Mouse (Mus musculus) skeletal muscle tissue, adult 2 months (tissue): ENCODE data around the gene Cx3cr1.

ENCODE experiments used
- DNase-seq: peaks from one replicate; pipeline ENCODE4 v3.0.0-alpha.2; 2012; ENCODE audit warnings: low read depth, low spot score

The Cx3cr1 gene

DNA sequence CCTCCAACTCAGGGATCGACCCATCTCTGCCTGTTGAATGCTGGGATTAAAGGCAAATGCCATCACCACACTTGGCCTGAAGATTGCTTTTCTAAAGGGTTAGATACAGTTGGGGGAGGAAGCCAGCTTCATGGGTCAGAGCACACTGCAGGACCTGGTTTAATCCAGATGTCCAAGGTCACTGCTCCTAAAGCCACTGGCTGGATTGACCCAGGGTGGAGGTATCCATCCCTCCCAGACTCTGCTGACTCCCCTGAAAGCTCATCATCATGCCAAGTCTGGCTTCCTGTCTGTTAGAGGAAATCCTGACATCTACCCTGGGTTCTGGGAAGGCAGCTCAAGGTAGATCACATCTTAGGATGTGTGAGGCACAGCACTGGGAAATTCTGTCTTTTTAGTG, 70.9 kb downstream of the Cx3cr1 start:
- no peak for DNase-seq

DNA sequence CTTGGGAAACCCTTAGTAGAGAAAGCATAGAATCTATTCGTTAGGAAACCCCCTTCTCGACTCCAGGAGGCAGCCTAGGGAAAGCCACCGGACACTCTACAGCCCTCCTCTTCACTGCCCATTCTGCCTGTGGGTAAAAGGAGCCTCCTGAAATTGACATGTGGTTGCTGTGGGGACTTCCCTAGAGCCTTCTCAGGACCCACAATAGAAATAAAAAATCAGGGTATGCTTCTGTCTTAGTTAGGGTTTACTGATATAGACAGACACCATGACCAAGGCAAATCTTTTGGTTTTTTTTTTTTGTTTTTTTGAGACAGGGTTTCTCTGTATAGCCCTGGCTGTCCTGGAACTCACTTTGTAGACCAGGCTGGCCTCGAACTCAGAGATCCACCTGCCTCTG, 73.6 kb downstream of the Cx3cr1 start:
- no peak for DNase-seq

DNA sequence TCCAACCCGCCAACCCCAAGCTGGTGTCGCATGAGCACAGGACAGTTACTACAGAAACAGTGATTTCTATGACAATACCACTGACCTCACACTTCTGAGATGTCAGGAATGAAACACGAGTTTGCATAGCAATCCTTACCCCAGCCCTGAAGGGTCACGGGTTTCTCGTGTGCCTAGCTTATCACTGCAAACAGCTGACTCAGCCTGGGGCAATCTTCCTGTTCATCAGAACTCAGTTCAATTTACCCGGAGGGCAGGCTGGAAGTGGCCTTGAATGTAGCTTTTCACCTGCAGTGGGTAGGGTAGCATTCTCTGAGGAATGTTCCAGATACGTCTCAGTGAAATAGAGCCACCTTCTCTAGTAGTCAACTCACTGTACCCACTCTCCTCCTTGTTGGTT, 75.5 kb downstream of the Cx3cr1 start:
- DNase-seq: no peak

DNA sequence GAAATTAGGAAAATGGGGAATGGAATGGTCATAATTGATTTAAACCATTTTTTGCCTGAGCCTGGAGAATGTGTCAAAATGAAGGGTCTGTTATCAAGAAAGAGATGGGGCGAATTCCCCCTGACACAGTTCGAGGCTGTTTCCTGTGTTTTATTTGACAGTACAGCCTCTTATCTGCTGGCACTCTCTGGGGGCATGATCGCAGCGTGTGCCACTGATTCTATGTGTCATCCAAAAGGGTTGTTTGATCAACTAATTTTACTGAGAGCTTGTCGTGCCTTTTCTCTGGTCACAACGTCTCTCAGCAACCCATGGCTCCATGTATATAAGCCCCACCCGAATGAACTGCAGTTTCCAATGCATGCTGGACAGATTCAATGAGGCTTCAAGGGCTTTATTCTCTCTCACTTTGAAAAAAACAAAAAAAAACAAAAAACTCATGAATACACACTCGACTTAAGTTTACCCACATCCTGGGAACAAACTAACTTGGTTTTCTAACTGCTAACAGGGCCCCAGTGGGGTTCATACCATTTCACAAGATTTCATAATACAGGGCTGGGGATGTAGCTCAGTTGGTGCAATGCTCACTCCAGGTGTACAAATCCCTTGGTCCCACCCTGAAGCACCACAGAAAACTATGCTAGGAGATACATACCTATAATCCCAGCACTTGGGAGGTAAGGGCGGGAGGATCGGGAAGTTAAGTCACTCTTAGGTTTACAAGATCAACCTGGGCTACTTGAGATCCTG, 76.4 kb downstream of the Cx3cr1 start:
- DNase-seq: no peak

DNA sequence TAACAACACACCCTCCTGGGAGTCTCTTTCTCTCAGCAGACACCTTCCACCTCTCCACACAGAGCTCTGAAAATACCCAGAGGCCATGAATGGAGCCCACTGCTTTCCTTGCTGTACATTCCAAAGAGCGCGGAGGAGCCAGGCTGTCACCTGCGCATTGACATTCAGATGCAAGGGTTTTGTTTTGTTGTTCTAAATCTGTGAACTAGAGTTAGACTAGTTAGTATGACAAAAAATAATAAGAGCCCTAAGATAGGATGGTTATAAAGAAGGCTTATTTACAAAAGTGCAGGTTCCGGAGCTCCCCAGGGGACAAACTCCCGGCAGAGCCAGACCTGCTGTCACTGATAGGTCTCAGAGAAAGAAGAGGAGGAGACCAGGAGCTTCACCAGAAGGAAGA, 78.4 kb downstream of the Cx3cr1 start:
- DNase-seq: no peak

DNA sequence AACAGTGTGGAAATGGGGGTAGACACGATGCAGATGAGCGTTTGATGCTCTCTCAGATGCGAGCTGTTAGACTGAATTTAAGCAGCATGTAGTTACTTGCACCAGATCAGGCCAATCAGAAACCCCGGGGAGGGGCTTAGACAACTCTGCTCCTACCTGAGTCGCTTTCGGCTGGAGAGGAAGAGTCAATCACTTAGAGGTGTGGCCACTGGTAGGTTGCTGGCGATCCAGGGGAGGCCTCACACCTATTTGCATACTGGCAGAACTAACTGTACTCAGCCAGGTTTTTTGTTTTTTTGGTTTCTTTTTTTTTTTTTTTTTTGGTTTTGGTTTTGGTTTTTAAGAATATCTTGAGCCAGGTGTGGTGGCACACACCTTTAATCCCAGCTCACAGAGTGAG, 81.4 kb downstream of the Cx3cr1 start:
- DNase-seq: no peak

DNA sequence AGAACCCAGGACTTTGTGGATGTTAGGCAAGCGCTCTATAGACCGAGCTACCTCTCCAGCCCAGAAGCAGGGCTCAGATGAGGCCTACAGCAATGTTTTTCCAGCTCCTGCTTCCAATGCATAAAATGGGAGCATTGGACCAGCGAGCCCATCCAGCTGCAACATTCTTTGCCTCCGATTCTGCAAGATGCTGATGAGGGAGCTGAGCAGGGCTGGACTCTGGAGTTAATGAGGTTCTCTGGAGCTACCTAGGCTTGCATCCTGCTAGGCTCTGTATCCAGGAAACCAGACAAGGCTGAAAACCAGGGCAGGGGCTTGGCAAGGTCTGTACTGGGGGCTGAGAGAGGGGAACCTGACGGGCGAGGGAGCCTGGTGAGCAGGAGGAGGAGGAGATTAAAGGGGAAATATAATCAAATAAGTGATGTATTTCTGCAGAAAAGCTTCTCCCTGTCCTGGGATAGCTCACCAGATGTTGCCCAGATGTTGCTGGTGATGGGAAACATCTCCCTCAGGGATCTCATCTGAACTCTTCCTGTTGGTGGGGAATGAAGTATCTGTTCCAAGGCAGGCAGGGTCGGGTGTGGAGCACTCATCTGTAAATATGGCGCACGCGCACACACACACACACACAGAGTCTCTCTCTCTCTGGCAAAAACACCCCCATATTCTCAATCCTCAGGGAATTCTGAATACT, 83.7 kb downstream of the Cx3cr1 start:
- no peak for DNase-seq

DNA sequence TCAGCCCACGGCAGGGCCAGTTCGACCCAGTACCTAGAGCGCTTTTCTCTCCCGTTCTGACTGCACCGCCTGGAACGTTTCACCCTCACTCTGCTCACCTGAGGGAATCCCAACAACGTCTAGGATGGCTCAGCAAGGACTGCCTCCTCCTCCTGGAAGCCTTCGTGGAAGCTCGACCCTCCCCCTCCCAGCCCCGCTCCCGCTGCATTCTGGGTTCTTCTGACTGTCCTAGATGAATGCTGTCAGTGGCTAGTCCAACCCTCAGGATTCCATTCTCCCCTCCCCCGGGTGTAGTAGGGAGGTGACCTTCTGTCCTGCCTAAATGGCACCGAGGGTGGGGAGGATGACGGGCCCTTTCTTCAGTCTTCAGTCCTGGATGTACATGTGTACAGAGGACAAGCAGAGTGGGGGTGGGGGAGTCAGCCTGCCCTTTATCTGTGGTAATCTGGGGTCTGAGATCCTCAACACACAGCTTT, 85.1 kb downstream of the Cx3cr1 start, which contains the start of gene Csrnp1:
Gene Csrnp1 (minus strand): TSS at position 123 of the 476 bp plus-strand sequence.
- no peak for DNase-seq

DNA sequence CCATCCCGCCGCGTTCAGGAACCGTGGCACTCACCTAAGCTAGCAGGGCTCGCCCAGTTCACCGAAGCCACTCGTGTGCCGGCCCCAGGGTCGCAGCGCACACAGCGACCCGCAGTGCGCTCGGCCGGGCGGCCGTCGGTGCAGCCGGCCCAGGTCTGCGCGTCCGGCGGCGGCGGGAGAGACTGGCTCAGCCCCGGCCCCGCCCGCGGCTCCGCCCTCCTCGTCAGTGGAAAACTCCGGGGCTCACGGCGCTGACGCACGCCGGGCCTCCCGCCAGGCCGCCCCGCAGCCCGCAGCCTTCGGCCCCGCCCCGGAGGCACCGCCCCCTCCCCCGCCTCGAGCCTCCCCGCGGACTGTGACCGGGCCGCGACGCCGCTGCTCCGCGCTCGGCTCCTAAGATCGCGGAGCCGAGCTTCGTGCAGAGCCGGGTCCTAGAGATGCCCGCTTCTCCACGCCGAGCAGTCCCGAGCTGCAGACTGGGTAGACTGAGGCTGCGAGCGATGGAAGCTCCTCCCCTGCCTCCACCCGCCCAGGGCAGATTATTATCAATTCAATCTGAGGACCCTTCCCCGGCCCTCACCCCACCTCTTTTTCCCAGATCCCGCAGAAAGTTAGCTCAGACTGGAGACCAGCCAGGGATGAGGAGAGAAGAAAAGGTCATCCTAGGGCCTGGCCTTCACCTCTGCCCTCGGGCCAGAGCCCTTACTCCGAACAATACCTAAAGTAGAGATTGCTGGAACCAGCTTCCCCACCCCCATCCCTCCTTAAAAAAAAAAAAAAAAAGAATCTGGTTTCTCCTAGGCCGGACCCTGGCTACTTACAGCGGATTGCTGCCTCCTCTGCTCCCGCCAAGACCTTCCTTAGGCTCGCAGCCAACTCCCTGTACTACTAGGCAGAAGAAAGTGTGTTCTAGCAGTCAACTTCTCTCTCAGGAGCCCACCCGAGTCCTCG, 85.8 kb downstream of the Cx3cr1 start:
- peak; percentile 83 for DNase-seq

DNA sequence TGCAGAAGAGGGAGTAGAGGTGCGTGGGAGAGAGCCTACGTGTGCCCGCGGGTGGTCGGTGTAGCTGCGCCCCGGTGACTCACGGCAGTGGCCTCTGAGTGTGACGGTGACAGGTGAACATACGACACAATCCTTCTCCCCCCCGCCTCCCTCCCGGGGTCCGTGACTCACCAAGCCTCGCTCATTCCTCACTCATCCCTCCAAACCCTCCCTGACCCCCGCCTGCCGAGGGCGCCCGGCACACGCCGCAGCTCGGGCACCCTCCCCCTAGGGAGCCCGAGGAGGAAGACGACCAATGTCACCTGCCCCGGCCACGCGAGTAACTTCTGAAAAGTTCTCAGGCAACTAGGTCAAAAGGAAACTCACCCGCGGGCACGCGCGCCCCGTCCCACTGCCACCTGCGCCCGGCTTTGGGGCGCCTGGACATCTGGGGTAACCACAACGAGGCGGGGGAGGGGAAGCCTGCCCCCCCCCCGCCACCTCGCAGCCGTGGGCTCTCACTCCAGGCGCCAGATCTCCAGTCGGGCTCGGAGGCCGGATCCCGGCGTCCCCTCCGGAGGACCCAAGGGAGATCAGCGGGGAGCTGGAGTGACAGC, 86.6 kb downstream of the Cx3cr1 start:
- DNase-seq: no peak

DNA sequence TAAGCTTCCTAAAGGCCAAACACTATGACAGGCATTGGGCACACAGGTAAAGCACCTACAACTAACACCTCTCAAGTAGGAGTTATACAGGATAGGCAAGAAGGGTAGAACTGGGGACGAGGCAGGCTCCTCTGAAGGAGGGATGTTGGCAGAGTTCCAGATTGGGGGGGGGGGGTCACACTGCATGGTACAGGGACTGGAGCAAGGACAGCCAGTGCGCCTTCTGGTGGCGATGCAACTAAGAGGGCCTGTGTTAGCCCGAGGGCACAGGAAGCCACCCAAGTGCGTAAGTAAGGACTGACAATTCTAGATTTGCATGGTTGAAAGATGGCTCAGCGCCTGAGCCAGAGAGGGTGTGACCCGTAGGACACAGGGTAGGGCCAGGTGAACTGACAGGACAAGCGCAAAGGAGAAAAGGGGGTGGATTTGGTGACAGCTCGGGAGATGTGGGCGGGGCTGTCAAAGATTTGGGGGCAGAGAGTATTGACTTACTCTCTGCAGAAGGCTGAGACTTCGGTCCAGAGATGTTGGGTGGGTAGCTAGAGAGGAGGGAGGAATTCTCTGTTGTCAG, 87.4 kb downstream of the Cx3cr1 start:
- peak; percentile 58 for DNase-seq

DNA sequence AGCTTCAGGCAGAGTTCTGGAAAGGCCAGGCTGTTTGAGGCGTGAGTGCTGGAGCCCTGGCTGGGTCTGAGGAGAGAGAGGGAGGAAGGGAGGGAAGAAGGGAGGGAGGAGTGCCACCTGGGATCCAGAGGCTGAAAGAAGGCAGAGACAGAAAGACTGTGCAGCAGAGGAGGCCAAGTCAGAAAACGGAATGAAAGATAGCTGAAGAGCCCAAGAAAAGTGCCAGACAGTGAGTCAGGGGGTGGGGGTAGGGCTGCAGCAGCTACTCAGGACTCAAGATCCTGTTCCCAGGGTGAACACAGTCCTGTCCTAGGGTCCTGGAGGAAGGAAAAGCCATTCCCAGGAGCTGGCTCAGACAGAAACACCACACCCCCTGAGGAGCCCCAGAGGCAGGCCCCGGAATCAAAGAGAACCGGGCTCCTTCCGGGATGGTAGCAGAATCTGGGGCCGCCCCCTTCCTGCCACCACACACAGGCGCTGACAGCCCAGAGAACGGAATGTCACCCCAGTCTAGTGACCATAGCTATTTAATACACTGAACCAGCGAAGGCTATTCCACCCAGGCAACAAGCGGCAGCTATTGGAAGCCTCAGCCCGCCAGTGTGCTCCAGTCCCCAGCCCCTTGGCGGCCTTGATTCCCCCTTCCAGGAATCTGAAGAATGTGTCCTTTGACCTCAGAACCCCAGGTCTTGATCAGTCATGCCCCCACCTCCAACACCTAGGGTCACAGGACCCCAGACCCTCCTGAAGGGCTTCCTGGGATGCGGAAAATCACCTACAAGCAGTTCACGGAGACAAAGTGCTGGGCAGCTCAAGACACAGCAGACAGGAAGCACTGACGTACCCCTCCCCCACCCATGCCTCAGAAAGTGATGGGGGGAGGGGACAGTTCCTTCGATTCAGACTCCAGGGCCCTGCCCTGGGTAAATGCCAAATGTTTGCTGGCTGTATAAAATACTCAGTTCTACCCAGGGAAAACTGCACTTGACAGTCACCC, 88.2 kb downstream of the Cx3cr1 start:
- peak; percentile 58 for DNase-seq

DNA sequence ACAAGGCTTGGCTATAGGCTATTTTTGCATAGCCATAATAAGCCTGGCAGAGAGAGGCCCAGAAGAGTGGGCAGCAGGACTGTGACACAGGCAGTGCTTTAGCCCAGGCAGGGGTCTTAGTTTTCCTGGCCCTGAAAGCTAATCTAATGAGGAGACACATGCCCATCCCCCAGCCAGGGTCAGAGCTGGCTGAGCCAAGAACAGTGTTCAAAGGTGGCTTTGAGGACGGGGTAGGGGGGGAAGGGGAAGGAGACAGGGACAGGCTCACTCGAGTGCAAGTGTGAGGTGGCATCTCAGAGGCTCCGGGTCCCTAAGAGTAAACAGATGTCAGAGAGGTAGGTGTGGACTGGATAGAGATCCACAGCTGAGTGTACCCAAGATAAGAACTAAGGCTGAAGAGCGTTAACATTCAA, 88.9 kb downstream of the Cx3cr1 start:
- no peak for DNase-seq

DNA sequence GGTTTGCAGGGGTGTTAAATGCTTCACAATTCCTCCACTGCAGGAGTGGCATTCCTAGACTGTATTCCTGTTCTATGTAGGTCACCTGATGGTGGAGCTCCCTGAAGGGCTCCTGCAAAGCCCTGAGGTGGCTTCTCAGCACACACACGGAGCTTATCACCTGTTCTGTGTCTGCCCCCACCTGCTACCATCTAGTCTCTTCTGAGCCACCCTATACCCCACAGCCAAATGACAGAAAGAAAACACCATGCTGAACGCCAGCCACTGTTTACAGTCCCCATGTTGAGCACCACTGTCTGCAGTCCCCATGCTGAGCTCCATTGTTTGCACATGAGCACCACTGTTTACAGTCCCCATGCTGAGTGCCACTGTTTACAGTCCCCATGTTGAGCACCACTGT, 89.9 kb downstream of the Cx3cr1 start:
- no peak for DNase-seq

DNA sequence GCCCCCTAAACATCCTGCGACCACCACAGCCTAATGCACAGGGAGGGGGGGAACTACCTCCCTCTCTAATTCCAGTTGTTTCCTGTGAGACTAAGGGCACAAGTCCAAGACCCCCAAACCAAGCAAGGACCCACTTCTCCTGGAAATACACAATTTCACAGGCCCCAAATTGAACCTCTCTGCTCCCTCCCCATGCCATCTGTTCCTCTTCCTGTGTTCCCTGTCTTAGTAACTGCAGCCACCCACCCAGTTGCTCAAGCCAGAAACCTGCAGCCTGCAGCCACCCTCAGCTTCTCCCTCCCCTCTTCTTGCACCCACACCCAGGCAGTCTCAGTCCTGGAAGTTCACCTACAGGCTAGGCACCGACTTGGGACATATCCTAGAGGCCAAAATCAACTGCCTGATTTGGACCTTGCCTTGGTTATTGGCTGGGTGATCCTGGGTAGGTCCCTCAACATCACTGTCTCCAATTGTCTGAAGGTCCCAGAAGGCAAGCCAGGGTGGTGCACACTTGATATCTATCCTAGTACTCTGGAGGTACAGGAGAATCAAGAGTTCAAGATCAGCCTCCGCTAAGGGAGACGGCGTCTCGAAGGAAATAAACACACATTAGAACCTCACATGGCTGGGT, 90.8 kb downstream of the Cx3cr1 start:
- no peak for DNase-seq

DNA sequence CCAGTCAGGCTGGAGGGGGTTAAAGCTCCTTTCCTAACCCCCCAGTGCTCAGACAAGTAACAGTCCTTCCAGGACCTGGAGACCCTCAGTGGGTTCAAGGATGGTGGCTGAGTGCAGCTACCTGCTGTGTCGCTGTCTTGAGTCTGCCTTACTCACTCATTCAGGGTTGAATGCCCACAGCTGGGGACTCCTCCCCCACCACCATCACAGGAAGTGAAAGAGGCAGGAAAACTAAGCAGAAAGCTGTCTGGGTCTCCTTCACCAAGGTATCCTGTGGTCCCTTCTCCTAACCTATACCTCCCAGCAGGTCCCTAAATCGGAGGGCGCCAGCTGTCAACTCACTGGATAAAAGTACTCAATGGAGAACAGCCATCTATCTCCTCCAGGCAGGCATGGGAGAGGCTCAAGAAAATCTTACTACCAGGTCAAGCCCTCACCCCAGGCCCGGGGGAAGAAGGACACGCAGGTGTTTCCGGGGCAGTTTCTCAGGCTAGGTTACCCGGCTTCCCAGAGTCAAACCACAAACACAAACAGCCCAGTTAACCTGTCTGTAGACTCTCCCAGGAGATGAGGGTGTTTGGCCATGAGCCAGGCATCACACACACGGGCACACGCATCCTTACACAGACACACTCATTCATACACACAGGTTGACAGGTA, 91.4 kb downstream of the Cx3cr1 start:
- no peak for DNase-seq

DNA sequence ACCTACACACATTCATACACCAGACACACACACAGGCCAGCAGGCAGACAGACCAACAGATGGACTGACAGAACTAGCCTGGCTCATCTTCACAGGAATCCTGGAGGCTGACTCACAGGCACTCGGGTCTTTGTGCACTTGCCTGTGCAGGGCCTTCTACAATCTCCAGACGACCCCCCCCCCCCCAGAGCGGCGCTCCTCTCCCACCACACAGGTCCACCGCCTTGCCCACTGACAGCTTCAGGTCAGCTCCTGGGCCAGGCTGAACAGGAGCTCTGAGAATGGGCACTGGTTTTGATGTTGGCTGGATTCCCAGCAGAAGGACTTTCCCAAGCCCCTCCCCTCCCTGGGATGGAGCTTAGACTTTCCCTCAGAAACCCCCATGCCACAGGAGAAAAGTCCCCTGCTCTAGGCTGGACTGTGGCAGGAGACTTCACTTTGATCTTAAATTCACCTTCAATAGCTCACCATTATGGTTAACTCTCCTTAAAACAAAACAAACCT, 92.1 kb downstream of the Cx3cr1 start:
- no peak for DNase-seq

DNA sequence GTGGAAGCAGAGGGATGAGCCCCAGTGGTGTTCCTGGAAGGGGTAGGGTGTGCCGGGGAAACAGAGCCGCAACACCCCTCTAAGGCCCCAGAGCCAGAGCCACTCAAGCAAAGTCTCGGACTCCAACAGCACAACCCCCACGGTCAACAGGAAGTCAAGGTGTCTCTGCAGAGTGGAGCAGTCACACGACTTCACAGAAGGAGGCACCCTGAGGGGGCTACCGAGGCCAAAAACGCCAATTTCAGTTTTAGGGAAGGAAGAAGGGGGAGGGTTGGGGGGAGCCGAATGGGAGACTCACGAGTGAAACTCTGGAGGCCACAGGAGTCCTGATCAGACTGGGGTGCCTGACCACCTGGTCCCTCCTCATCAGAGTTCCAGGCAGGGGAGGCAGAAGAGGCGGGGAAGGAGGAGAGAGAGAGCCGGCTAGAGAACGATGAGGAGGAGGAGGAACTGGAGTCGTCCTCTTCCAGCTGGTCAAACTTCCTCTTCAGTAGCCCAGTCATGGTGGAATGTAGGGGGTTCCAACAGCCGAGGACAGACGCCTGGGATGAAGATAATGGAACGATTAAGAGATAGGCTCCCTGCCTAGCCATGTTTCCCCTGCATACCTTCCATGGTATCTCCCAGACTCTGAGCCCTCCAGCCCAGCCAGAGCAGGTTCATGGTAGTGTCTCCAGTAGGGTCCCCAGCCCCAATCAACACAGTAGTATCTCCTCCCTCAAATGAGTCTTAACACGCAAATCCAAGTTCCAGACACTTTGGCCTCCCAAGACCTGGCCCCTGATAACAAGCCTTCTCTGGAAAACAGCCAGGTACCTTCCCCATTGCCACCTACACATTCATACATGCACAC, 92.7 kb downstream of the Cx3cr1 start:
- no peak for DNase-seq
